Mouse (Mus musculus) heart, embryonic 13.5 days (tissue): ENCODE data around the gene Mfsd4b5. TPM values are rescaled to one million over a fixed set of nuclear protein-coding genes. Genes with fewer than 3 reads are reported as not detected.

Experiments used
- ATAC-seq: fragments of 200-750 bp; cut with Nextera tagmentation; 2 replicates; pipeline ENCODE4 v1.8.0; 2017; ENCODE audit warnings: moderate TSS enrichment; ENCODE audit not compliant: insufficient number of reproducible peaks, low FRiP score, low TSS enrichment; ENCODE audit errors: extremely low read depth
- H3K27ac ChIP-seq: fragments of 300-500 bp; sonication (generic); replicated peaks from 2 replicates; pipeline ENCODE4 v1.5.1; 2015; ENCODE audit warnings: moderate library complexity, mild to moderate bottlenecking, inconsistent platforms
- H3K27me3 ChIP-seq: fragments of 300-500 bp; sonication (generic); replicated peaks from 2 replicates; pipeline ENCODE4 v1.6.1; 2015; ENCODE audit warnings: mild to moderate bottlenecking, inconsistent platforms
- H3K36me3 ChIP-seq: fragments of 300-500 bp; sonication (generic); 2 replicates; pipeline ENCODE4 v1.6.1; 2015; ENCODE audit warnings: mild to moderate bottlenecking, inconsistent platforms
- H3K4me1 ChIP-seq: fragments of 300-500 bp; sonication (generic); 2 replicates; pipeline ENCODE4 v1.6.1; 2015; ENCODE audit warnings: inconsistent platforms
- H3K4me2 ChIP-seq: fragments of 300-500 bp; sonication (generic); 2 replicates; pipeline ENCODE4 v1.6.1; 2015; ENCODE audit warnings: inconsistent platforms, mild to moderate bottlenecking, moderate library complexity
- H3K4me3 ChIP-seq: fragments of 300-500 bp; sonication (generic); 2 replicates; pipeline ENCODE4 v1.5.1; 2015; ENCODE audit warnings: moderate library complexity, mild to moderate bottlenecking, inconsistent platforms
- H3K9ac ChIP-seq: fragments of 300-500 bp; sonication (generic); 2 replicates; pipeline ENCODE4 v1.6.1; 2015; ENCODE audit warnings: inconsistent platforms, mild to moderate bottlenecking, moderate library complexity
- H3K9me3 ChIP-seq: fragments of 300-500 bp; sonication (generic); 2 replicates; pipeline ENCODE4 v1.6.1; 2016; ENCODE audit warnings: inconsistent platforms
- WGBS: fragments of 180-500 bp; shearing (Covaris S2); methylation state at CpG from one replicate; pipeline ENCODE4 v1.1.7; 2015; ENCODE audit warnings: mixed read lengths; 5-methylcytosine and 5-hydroxymethylcytosine counted together
- polyA plus RNA-seq: library from polyadenylated mRNA; unstranded; fragments of >200 nt; fragmentation: Nextera tagmentation; extraction: Ambion mirVana; gene quantifications from 2 replicates; pipeline ENCODE4 v1.2.1, GENCODE M21; 2015

Mfsd4b5 gene
- not detected in 2 replicates for polyA plus RNA-seq

DNA sequence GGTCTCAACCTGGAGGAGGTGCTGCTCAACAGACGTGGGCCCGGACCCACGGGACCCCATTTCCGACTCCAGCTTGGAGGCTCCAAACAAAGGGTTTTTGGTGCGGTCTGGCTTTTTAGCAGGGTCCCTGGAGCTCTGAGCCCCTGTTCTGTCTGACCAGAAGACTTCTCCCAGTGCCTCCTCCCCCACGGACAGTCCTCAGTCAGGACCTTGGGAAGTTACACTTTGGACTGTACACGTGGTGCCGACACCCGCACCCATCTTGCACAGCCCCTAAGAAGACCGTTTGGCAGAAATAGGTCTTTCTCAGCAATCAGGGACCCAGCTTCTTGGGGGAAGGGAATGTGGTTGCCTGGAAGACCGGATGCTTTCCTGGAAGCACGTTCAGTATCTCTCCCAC, at the start of gene Mfsd4b5:
Mfsd4b5 (minus strand) TSS at position 181 of the 400 bp plus-strand sequence.
- no peaks in the 10 kb centered on the region for H3K36me3 ChIP-seq
- 78% methylated on average over 12 of the region's 12 CpGs for WGBS
- no peaks in the 10 kb centered on the region for H3K9me3 ChIP-seq
- H3K27ac ChIP-seq: no peak within 1 kb of the TSS
- no peak within 1 kb of the TSS for H3K4me3 ChIP-seq
- ATAC-seq: no peak
- H3K4me1 ChIP-seq: no peaks in the 10 kb centered on the region
- H3K4me2 ChIP-seq: no peak within 1 kb of the TSS
- no peak within 1 kb of the TSS for H3K9ac ChIP-seq
- H3K27me3 ChIP-seq: no peaks in the 10 kb centered on the region

GRCm38 (mm10) chr10:40034956-40035355, 48.5 kb upstream of the Mfsd4b5 start:
- no peak for ATAC-seq
- WGBS: 95% methylated on average over 6 of the region's 6 CpGs
- no peak overlapping the region for H3K4me2 ChIP-seq
- H3K27ac ChIP-seq: no peak overlapping the region
- no peak overlapping the region for H3K9ac ChIP-seq
- H3K36me3 ChIP-seq: no peaks in the 10 kb centered on the region
- no peaks in the 10 kb centered on the region for H3K9me3 ChIP-seq
- H3K4me3 ChIP-seq: no peak overlapping the region
- H3K27me3 ChIP-seq: 0 out of 2 replicates have a peak, but pooled peaks cover 2% of the 10 kb centered on the region
- H3K4me1 ChIP-seq: no peaks in the 10 kb centered on the region

DNA sequence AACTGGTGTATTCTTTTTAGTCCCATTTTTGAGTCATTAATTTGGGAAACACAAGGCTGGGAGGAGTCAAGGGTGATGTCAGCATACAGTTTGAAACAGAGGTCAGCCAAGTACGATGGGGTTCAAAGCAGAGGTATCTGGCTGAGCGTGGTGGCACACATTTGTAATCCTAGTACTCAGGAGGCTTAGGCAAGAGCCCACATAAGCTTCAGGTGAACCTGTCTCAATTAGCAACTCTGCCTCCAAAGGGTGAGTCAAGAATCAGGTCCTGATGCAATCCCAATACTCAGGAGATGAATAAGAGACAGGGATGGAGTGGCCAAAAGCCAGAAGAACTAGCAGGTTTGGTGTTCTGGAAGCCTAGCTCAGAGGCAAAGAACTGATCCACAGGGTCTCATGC, 46.5 kb upstream of the Mfsd4b5 start:
- 79% methylated on average over 2 of the region's 2 CpGs for WGBS
- no peak overlapping the region for H3K4me2 ChIP-seq
- no peaks in the 10 kb centered on the region for H3K4me1 ChIP-seq
- H3K9ac ChIP-seq: no peak overlapping the region
- 0 out of 2 replicates have a peak, but pooled peaks cover 2% of the 10 kb centered on the region for H3K27me3 ChIP-seq
- H3K27ac ChIP-seq: no peak overlapping the region
- no peak overlapping the region for H3K4me3 ChIP-seq
- H3K9me3 ChIP-seq: no peaks in the 10 kb centered on the region
- no peak for ATAC-seq
- no peaks in the 10 kb centered on the region for H3K36me3 ChIP-seq

DNA sequence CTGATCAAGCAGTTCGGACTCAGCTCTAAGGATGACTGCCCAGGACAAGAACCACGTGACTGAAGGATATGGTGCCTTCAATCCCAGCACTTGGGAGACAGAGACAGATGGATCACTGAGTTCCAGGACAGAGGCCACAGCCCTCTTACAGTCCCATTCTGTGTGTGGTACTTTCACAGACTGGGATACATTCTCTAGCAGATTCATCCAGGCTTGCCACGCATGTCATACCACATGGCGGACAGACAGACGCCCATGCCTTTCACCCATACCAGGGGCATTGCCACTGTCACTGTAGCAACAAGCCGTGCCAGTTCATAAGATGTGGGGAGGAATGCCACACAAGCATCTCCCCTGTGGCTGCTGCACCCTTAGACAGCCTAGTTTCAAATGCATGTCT, 44.3 kb upstream of the Mfsd4b5 start:
- no peak overlapping the region for H3K4me2 ChIP-seq
- H3K9ac ChIP-seq: no peak overlapping the region
- no peaks in the 10 kb centered on the region for H3K4me1 ChIP-seq
- no peak overlapping the region for H3K4me3 ChIP-seq
- 0 out of 2 replicates have a peak, but pooled peaks cover 2% of the 10 kb centered on the region for H3K27me3 ChIP-seq
- H3K9me3 ChIP-seq: peaks cover 7% of the 10 kb centered on the region; the same call in 1 of the 2 replicates
- H3K27ac ChIP-seq: no peak overlapping the region
- H3K36me3 ChIP-seq: no peaks in the 10 kb centered on the region
- no peak for ATAC-seq
- WGBS: 87% methylated on average over 6 of the region's 6 CpGs

- Histone ChIP-seq H3K9me3 (peaks cover 7% of the 10 kb centered on the region; the same call in 1 of the 2 replicates), H3K4me3 (no peak overlapping the region), H3K27me3 (0 out of 2 replicates have a peak, but pooled peaks cover 2% of the 10 kb centered on the region), H3K27ac (no peak overlapping the region), H3K4me1 (peaks cover 4% of the 10 kb centered on the region), H3K36me3 (no peaks in the 10 kb centered on the region), H3K9ac (no peak overlapping the region), H3K4me2 (no peak overlapping the region)
- ATAC-seq: no peak
- WGBS: 83% methylated on average over 2 of the region's 2 CpGs
These were observed 43.2 kb upstream of the Mfsd4b5 start for GRCm38 (mm10) chr10:40029610-40030009.

GRCm38 (mm10) chr10:40028091-40028490, 41.6 kb upstream of the Mfsd4b5 start:
- Histone ChIP-seq H3K9ac (no peak overlapping the region), H3K4me3 (no peak overlapping the region), H3K27me3 (peaks cover 8% of the 10 kb centered on the region; the same call in 1 of the 2 replicates), H3K9me3 (peaks cover 7% of the 10 kb centered on the region; the same call in 1 of the 2 replicates), H3K4me1 (peaks cover 11% of the 10 kb centered on the region), H3K27ac (no peak overlapping the region), H3K36me3 (no peaks in the 10 kb centered on the region), H3K4me2 (no peak overlapping the region)
- ATAC-seq: no peak
- WGBS: 66% methylated on average over 8 of the region's 8 CpGs

GRCm38 (mm10) chr10:40026546-40026945, 40.1 kb upstream of the Mfsd4b5 start:
- Histone ChIP-seq H3K9me3 (peaks cover 7% of the 10 kb centered on the region; the same call in 1 of the 2 replicates), H3K36me3 (no peaks in the 10 kb centered on the region), H3K4me3 (no peak overlapping the region), H3K4me2 (no peak overlapping the region), H3K27me3 (peaks cover 19% of the 10 kb centered on the region; the same call in 1 of the 2 replicates), H3K4me1 (peaks cover 11% of the 10 kb centered on the region), H3K9ac (no peak overlapping the region), H3K27ac (no peak overlapping the region)
- 88% methylated on average over 5 of the region's 5 CpGs for WGBS
- ATAC-seq: no peak

DNA sequence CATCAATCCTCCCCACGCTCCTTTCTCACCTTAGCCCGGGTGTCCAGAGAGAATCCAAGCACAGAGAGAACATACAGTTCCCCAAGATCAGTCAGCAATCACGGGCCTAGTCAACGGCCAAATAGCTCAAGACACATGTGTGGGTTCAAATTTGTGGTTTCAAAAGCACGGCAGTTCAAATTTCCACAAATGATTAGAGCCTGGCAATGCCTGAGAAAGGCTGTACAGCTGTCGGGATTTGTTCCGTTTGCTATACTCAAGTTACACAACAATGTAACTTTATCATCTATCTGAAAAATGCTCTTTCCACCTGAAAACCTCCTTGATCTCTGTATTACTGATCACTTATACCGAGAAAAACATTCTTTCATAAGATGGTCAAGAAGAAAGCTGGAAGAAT, 39.1 kb upstream of the Mfsd4b5 start:
- ATAC-seq: no peak
- peak overlapping the region; percentile 80 for H3K9ac ChIP-seq

GRCm38 (mm10) chr10:40024554-40025428, 38.3 kb upstream of the Mfsd4b5 start, which contains the start of gene Mfsd4b1:
Mfsd4b1 (minus strand) TSS chr10:40025268.
- Histone ChIP-seq H3K9ac (peak within 1 kb of the TSS; percentile 80), H3K27ac (peak within 1 kb of the TSS; percentile 71), H3K9me3 (peaks cover 7% of the 10 kb centered on the region; the same call in 1 of the 2 replicates), H3K4me3 (peak within 1 kb of the TSS; percentile 73), H3K36me3 (no peaks in the 10 kb centered on the region), H3K4me2 (peak within 1 kb of the TSS; percentile 94), H3K27me3 (peaks cover 26% of the 10 kb centered on the region), H3K4me1 (peaks cover 16% of the 10 kb centered on the region)
- WGBS: under 1% methylated on average over 46 of the region's 46 CpGs
- ATAC-seq: peak; percentile 61; the same call in 1 of the 2 replicates

More for the DNA sequence above, 39.1 kb upstream of the Mfsd4b5 start:
- peak overlapping the region; percentile 94 for H3K4me2 ChIP-seq
- peaks cover 28% of the 10 kb centered on the region for H3K27me3 ChIP-seq
- peaks cover 7% of the 10 kb centered on the region; the same call in 1 of the 2 replicates for H3K9me3 ChIP-seq
- no peaks in the 10 kb centered on the region for H3K36me3 ChIP-seq
- H3K4me1 ChIP-seq: peaks cover 11% of the 10 kb centered on the region
- H3K4me3 ChIP-seq: peak overlapping the region; percentile 73
- WGBS: 60% methylated on average over 8 of the region's 8 CpGs
- H3K27ac ChIP-seq: 0 out of 2 replicates have a peak overlapping the region, but pooled peaks have one; percentile 71

DNA sequence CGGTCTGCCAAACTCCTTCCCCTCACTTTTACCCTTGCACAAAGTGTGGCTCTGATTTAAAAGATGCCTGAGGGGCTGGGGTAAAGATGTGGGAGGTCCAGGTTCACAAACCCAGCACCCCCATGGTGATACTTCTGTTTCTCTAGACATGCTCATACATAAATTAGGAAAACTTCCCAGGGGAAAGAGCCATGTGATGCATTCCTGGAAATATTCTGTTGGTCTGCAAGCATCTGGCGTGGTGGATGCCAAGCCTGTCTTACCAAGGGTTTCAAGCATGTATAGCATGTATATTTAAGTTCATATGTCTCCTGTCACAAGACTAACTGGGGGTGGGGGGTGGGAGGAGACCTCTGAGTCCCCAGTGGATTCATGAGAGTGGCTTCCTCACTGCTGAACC, 34.0 kb upstream of the Mfsd4b5 start:
- Histone ChIP-seq H3K4me1 (peaks cover 34% of the 10 kb centered on the region), H3K9ac (no peak overlapping the region)
- WGBS: 81% methylated on average over 2 of the region's 2 CpGs

GRCm38 (mm10) chr10:40019492-40019891, 33.0 kb upstream of the Mfsd4b5 start:
- no peak overlapping the region for H3K4me2 ChIP-seq
- H3K4me1 ChIP-seq: peaks cover 30% of the 10 kb centered on the region
- H3K27ac ChIP-seq: peak overlapping the region; percentile 62
- no peaks in the 10 kb centered on the region for H3K9me3 ChIP-seq
- H3K36me3 ChIP-seq: no peaks in the 10 kb centered on the region
- H3K27me3 ChIP-seq: peaks cover 26% of the 10 kb centered on the region
- no peak overlapping the region for H3K9ac ChIP-seq
- ATAC-seq: no peak
- 37% methylated on average over 3 of the region's 3 CpGs for WGBS
- no peak overlapping the region for H3K4me3 ChIP-seq

More for the DNA sequence above, 34.0 kb upstream of the Mfsd4b5 start:
- Histone ChIP-seq H3K4me3 (no peak overlapping the region), H3K27me3 (peaks cover 26% of the 10 kb centered on the region), H3K9me3 (no peaks in the 10 kb centered on the region), H3K4me2 (no peak overlapping the region), H3K27ac (no peak overlapping the region), H3K36me3 (no peaks in the 10 kb centered on the region)
- no peak for ATAC-seq
